Mouse (Mus musculus): ENCODE measurements around the gene Xylb.

Gene Xylb

GRCm38 (mm10) chr9:119401801-119402214, 44.6 kb downstream of the Xylb start, which contains the start of gene Acvr2b:
TSS of gene Acvr2b (plus strand) at chr9:119402118.
- DNase-seq (ENCODE audit: low spot score in 2 of 2) = peak; percentile 88 to 89

GRCm38 (mm10) chr9:119402253-119403235, 45.4 kb downstream of the Xylb start:
- peak; percentile 15 to 53 for DNase-seq (ENCODE audit: low spot score in 2 of 2)

- peak in 1 of 2 experiments; percentile 43 for DNase-seq (ENCODE audit: low spot score in 2 of 2)
Observed at GRCm38 (mm10) chr9:119403236-119403641, 46.1 kb downstream of the Xylb start.

GRCm38 (mm10) chr9:119404090-119404489, 46.9 kb downstream of the Xylb start:
- DNase-seq (ENCODE audit: low spot score in 2 of 2) = no peak

GRCm38 (mm10) chr9:119407884-119408283, 50.7 kb downstream of the Xylb start:
- DNase-seq (ENCODE audit: low spot score in 2 of 2) = no peak

GRCm38 (mm10) chr9:119408898-119409664, 51.9 kb downstream of the Xylb start:
- DNase-seq (ENCODE audit: low spot score in 2 of 2) = no peak

GRCm38 (mm10) chr9:119409864-119410263, 52.7 kb downstream of the Xylb start:
- DNase-seq (ENCODE audit: low spot score in 2 of 2) = no peak

- no peak for DNase-seq (ENCODE audit: low spot score in 2 of 2)
Observed at GRCm38 (mm10) chr9:119418025-119418424, 60.8 kb downstream of the Xylb start.

- DNase-seq (ENCODE audit: low spot score in 2 of 2) = no peak
Observed at GRCm38 (mm10) chr9:119419852-119420438, 62.8 kb downstream of the Xylb start.

GRCm38 (mm10) chr9:119425217-119425975, 68.2 kb downstream of the Xylb start:
- no peak for DNase-seq (ENCODE audit: low spot score in 2 of 2)

- DNase-seq (ENCODE audit: low spot score in 2 of 2) = no peak
Observed at GRCm38 (mm10) chr9:119425976-119426415, 68.8 kb downstream of the Xylb start.

GRCm38 (mm10) chr9:119426483-119426882, 69.3 kb downstream of the Xylb start:
- no peak for DNase-seq (ENCODE audit: low spot score in 2 of 2)

- peak; percentile 62 to 73 for DNase-seq (ENCODE audit: low spot score in 2 of 2)
Observed at GRCm38 (mm10) chr9:119430311-119430710, 73.1 kb downstream of the Xylb start.

- DNase-seq (ENCODE audit: low spot score in 2 of 2) = no peak
Observed at GRCm38 (mm10) chr9:119435855-119436254, 78.7 kb downstream of the Xylb start.

- DNase-seq (ENCODE audit: low spot score in 2 of 2) = no peak
Observed at GRCm38 (mm10) chr9:119438065-119438464, 80.9 kb downstream of the Xylb start.

- DNase-seq (ENCODE audit: low spot score in 2 of 2) = no peak
Observed at GRCm38 (mm10) chr9:119438498-119439000, 81.4 kb downstream of the Xylb start.
